Mouse (Mus musculus) granulocyte monocyte progenitor cell, adult 5-6 weeks (primary cell): ENCODE measurements around the gene Tiam2. TPM values are rescaled to one million over a fixed set of nuclear protein-coding genes. Genes with fewer than 3 reads are reported as not detected.
A peak's percentile ranks its signal among the peaks of the same experiment; 100 is the strongest.

ENCODE experiments used
- ATAC-seq: replicated peaks from 2 replicates; pipeline ENCODE4 v1.8.0; 2016; ENCODE audit warnings: mild to moderate bottlenecking, moderate TSS enrichment, inconsistent platforms; ENCODE audit not compliant: poor library complexity, severe bottlenecking
- total RNA-seq, 2 experiments: library from RNA; stranded (forward) in 1 of 2; stranded (reverse) in 1 of 2; fragments of 200-712, 200-1000 nt in 1 of 2; fragments of >200 nt in 1 of 2; fragmentation: Nextera tagmentation in 1 of 2; gene quantifications; 2 replicates each; pipeline ENCODE4 v1.2.3; 2014 to 2017

Gene Tiam2
- total RNA-seq, 2 experiments from 2014 or later: 5.6 to 7.7 TPM

DNA sequence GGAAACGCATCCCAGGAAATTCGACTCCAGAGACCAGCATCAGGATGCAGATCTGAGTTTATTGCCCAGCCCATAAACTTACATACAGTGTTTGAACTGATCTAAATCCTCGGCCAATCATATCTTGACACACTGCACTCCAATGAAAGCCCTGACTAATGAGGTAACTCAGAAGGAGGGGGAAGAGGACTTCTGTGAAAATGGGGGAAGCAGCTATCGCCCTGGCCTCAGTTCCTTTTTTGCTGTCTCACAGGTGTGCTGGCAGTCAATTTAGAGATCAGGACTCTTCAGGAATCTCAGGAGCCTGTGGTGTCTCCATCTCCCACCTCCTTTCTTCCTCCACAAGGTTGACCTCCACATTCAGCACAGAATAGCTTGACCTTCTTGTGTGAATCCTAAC lies 61.4 kb downstream of the Tiam2 start:
- peak; percentile 33 for ATAC-seq

DNA sequence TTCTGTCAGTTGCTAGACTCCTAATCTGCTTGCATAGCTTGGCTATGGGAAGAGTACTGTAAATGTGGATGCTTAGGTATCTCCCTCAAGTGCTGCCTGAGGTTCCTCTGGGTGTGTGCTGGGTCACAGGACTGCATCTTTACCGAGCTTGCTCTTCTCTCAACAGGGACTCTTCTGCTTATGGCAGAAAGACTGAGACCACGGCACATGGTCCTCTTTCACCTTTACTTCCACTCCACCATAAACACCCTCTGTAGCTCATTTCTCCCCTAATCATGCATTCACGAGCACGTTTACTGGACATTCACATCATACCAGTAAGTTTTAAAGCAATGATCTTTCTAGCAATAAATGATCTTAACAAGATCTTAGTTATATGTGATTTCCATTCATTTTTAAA lies 63.4 kb downstream of the Tiam2 start:
- ATAC-seq: no peak

DNA sequence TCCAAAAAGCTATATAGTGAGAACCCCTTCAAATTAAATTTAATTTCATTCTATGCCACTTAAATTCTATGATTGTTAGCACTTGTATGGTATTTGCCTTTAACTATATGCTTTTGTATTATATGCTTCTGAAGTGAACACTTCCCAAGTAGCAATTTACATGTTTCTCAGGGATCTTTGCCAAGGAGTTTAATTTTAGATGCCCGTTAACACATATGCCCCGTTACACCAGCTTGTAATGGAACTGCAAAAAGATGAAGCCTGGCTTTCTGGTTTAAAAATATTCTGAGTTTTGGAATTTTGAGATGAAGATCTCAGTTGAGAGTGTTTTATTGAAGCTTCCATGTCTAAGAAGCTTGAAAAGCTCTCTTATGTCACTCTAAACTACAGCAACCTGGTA lies 67.6 kb downstream of the Tiam2 start:
- ATAC-seq: no peak

DNA sequence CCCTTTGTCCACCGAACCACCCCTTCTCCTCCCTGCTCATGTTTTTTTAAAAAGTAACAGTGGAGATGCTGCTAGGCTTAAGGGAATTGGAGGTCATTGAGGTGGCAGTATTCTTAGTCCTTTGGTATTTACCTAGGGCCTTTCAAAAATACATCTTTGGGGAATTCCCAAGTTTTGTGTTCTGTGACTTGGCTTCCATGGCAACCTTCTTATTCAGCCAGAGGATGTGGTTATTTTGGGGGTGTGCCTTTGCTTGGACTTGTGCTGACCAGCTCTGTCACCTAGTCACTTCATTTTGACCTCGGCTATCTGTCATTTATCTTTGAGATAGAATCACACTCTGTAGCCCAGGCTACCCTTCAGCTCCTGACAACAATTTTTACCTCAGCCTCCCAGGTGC lies 68.6 kb downstream of the Tiam2 start:
- no peak for ATAC-seq

DNA sequence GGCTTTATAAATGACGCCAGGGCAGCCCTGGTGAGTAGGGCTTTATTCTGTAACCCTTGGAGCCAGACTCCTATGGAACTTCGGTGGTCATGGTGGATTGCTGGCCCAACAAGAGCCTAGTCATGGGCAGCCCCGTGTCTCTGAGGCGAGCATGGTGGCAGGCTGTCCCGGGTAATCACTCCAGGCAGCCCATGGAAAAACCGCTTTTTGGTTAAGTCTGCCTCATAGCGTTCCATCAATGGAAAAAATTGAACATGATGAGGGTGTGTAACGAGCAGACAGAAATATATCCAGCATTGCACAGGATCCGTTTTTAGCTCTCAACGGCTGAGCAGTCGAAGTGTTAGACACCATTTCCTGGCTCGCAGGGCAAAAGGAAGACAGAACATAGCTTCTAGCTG lies 70.5 kb downstream of the Tiam2 start:
- peak; percentile 41 for ATAC-seq

DNA sequence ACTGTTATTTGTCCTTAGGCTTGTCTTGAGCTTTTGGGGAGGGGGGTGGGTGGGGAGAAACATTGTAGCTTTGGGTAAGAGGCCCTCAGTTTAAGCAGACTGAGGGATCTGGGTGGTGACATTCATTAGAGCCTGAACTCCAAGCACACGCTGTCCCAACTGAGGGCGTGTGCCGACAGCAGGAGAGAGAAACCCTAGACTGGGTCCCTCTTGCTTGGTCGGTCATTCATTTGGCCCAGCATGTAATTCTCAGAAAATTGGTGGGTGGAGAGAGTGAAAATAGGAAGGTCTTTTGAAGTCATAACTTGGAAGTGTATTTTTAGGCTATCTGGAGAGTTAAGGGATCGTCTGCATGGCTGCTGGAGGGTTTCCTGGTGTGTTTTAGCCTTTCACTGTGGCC lies 71.5 kb downstream of the Tiam2 start:
- ATAC-seq: no peak

DNA sequence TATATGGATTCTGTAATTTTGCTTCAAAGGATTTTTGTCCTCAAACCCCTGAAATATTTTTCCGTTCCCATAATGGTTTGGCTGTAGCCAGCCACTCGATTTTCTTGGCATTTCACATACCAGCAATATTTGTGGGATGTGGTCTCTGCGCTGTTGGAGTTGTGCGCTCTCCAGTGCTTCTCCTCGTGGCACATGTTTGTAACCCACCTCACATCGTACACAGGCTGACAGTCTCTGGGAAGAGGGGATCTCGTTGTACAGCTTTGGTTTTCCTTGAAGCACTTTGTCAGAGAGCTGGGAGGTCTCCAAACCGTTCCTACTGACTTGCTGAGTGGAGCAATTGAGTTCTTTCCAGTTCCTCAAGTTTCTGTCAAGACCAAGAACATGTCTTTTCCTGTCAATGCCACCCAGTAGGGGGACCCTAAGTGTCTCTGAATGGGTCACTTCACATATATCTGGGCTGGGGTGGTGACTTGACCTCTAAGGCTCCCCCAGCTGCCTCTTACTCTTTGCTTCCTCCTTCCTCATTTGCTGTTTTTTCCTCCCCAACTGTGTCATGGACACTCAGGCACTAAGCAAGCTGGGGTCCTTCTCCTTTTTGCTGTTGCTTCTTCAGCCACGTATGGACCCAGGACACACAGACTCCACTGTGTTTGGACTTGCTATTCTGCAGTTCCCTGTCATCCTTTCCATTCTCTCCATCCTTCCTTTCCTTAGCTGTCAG lies 79.1 kb downstream of the Tiam2 start:
- ATAC-seq: peak; percentile 73

DNA sequence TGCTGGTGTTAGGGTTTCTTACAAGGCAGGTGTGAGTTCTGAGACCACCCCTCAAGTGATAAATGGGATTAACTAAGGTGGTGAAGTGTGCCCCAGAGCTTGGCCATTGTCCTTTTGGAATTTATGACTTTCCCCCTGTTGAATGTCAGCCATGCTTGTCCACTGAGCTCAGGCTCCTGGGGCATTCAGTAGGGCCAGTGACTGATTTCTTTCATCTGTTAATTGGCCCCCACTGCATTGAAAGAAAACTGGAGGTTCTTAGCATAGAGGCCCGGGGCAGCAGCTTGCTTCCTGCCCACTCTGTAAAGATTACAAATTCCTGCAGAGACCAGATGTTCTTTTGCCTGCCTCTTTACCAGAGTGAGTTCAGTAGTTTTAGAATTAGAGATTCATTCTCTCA lies 80.7 kb downstream of the Tiam2 start:
- no peak for ATAC-seq

DNA sequence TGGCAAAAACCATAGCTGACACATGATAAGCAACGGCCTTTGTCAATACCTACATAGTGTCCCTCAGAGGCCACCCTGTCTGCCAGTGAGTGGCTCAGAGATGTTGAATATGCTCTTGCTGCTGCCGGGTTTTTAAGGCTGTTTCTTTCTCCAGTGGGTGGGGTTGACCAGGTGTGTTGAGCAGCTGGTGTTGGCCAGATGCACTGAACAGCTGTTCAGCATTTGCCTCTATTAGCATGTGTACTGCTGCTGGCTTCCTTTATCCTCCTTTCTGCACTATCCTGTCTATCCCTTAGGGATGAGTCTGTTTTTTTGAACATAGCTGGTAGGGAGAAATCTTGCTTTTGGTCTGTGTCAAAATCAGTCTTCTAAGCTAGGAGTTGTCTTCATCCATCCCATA lies 83.9 kb downstream of the Tiam2 start:
- ATAC-seq: no peak

DNA sequence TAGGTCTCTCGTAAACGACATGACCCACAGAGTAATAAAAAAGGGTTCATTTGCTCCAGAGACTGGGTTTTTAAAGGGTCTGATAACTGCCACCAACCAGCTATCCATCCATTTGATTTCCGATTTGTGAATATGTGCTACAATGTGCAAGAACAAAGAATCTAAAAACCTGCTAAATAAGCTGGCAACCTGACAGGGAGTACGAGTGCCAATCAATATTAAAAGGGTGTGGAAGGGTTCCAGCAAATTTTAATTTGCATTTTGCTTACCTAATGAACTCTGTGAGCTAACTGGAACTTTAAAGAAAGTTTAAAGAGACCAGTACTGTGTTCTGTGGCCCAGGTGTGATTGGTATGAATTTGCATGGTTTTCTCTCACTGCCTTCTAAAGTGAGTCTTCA lies 86.4 kb downstream of the Tiam2 start:
- no peak for ATAC-seq

DNA sequence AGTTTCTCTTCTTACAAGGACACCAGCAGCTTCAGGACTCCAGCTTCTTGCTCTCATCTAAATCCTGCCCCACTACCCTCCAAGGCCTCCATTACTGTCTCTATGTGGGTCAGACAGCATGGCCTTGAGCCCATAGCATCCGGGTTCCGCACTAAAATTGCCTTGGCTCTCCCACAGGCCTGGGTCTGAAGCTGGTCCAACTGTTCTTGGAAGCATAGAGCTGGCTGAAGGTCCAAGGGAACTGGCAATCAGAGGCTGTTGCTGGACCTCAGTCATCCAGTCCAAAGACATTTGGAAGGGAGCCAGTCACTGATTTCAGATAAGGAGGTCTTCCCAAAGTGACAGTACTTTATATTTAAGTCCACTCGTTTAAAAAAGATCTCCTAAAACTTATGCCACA lies 89.2 kb downstream of the Tiam2 start:
- ATAC-seq: no peak

DNA sequence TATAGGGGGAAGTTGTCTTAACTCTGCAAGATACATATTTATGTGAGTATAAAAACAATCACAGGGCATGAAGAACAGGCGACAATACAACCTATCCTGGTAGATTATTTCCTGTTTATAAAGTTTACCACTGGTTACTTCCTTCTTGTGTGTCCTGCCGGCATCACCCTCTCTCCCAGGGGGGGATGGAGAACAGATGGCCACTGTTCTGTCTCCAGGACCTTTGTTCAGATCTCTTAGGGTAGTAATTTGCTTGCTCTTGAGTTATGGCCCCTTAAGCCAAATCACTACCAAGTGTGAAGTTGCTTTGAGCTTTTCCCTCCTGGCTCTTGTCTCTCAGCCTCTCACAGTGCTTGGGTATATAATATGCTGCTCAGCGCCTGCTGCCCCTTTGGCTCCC lies 90.0 kb downstream of the Tiam2 start:
- no peak for ATAC-seq

DNA sequence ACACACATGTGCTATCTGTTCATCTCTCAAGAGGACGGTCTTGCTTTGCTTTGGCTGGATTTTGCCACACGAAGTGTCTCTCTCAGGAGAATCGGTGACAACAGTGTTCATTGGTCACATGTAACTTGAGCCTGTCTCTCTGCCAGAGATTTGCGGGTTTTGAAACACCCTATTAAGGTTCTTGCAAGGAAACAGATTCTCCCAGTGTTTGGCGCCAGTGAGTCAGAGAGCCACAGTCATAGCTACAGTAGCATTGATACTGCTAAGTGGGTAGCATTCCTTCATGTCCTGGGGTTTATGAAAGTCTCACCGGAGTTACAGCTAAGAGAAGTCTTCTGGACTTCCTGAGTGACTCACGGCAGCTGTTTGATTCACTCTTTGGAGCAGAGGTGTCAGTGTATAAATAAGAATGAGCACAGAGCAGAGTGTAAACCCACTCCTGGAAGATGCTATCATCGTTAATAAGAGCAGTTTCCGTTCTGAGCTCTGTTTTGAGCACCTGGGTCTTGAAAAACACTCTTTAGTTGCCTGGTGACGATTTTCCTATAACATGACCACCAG lies 93.1 kb downstream of the Tiam2 start:
- ATAC-seq: no peak

DNA sequence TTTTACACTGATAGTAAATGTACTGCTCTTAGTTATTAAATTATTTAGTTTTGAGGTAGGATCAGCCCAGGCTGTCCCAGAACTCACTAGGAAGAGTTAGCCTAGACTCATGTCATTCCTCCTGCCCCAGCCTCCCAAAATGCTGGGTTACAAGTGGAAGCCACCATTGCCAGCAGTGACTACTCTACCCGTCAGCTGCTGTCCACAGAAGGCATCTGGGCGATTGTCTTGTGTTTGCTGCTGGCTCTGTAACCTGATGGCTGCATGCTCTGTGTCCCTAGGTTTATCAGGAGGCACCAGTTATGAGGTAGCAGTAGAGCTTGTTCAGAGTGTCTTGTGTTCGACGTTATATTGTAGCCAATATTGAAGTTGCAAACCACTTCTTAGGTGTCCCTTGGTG lies 93.8 kb downstream of the Tiam2 start:
- no peak for ATAC-seq

DNA sequence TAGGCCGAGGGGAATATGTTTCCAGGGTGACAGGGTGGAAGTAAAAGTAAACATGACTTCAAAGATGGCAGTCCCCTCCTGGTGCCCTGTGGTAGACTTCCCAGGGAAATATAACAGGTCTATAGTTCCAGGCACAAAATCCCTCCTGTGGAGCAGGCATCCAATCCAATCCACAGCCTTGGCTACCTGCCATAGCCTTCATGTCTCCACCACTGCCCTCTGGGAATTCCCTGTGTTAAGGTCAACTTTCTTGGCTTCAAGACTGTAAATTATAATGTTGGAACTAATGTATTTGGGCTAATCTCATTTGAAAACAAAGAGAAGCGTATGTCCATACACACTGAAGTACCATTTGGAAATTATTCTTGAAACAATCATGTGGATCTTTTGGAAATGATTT lies 97.0 kb downstream of the Tiam2 start:
- no peak for ATAC-seq

DNA sequence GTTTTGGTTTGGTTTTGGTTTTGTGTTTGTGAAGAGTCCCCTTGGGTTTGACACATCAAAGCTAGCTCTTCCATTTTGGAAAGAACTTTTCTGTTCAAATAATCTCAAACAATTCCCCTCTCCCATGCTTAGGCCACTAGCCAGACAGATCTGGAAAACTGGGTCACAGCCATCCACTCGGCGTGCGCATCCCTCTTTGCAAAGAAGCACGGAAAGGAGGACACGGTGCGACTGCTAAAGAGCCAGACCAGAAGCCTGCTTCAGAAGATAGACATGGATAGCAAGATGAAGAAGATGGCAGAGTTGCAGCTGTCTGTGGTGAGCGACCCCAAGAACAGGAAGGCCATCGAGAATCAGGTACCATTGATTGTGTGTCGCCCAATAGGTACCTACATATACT lies 102.3 kb downstream of the Tiam2 start:
- ATAC-seq: no peak

DNA sequence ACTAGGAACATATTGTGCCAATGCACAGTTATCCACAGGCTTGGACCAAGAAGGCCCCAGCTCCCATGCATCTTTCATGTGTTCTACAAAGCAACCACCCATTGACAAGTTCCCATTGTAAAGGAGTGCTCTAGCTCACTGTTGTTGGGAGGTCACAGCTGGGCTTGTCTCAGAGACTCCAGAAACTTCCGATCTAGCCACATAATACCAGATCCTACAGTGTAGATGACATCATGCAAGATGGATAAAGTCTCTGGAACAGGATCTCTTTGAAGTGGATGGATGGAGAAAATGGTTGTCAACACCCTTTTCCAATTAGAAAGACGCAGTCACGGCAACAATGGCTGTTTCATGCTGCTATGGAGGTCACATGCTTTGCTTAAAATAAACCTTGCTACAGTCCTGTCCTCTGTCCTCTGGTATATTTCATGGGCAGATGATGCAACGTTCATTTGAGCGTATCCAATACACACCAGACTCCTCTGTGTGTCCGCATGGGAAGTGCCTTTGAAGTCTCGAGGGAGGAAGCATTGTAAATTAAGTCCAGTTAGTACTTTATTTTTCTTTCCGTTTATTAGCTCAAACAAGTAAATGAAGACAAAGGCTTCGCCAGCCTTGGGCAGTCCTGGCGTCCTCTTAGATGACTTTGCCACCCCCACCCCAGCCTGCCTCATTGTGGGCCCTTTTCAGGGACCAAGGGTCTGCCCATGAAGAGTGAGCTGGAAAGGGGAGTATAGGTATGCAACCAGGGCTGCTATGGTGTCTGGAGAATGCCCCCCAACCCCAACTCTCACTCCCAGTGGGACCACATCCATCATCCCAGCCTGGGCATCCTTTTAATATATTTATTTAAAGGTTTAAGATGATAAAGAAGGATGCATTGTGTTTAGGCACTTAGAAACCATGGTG lies 106.5 kb downstream of the Tiam2 start:
- ATAC-seq: no peak

DNA sequence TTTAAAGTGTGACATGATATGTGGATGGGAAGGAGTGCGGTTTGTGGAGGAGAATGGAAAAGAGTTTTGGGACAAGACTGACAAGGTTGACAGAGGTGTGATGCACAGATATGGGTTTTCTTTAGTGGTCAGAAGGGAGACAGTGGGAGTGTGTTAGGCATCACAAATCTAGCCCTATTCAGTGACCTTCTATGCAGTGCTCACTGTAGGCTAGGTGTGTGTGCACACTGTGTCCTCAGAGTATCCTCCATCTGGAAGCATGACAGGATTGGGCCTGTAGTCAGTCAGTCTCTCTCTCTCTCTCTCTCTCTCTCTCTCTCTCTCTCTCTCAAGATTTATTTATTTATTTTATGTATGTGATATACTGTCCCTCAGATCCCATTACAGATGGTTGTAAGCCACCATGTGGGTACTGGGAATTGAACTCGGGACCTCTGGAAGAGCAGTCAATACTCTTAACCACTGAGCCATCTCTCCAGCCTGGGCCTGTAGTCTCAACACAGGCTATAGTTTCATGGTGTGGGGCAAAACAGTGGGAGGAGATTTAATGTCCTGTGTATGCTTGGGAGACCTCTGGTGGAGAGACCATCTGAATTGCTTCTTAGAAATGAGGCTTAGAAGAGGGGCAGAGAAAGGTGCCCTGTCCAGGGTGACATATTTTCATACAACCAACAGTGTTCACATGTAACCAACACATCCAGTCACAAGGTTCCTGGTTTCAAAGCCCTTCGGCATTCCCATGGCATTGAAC lies 107.3 kb downstream of the Tiam2 start:
- ATAC-seq: no peak

DNA sequence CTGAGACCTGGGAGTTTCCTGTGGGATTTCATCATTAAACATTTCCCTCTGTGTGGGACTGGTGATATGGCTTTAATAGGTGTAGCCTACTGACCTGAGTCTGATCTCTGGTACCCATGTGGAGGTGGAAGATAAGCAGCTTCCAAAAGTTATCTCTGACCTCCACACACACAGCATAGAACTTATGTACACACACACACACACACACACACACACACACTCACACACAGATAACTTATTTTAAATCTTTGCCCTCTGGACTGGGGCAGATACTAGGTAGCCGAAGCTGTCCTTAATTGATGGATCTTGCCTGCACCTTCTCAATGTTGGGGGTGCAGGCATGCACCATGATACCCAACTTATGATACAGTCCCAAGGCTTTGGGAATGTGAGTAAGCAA lies 108.9 kb downstream of the Tiam2 start:
- ATAC-seq: no peak

DNA sequence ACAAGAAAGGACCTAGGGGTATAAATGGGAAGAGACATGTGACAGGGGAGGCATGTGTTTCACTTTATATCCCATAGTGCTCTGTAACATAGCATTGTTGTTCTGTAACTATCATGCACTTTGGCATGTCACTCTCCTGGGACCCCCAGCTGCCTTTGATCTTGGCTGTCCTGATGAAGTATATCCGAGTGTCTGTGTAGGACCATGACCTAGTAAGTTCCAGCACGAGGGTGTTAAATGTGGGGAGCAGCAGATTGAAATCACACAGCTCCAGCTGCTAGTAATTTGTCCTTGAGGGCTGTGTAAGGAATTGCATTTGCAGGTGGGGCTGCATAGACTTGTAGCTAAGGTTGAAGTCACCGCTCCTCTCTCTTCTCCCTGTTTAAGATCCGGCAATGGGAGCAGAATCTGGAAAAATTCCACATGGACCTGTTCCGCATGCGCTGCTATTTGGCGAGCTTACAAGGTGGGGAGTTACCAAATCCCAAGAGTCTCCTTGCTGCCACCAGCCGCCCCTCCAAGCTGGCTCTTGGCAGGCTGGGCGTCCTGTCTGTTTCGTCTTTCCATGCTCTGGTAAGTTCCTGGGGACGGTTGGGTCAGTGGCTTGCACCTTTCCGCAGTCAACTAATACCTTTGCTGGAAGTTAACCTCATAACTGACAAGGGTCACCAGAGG lies 110.6 kb downstream of the Tiam2 start:
- ATAC-seq: no peak
